Mouse (Mus musculus) lung, postnatal 0 days (tissue): Measurements from ENCODE around the gene Eif5. TPM values are rescaled to one million over a fixed set of nuclear protein-coding genes. Genes with fewer than 3 reads are reported as not detected.

Experiments used
- ATAC-seq: fragments of 200-750 bp; cut with Nextera tagmentation; 2 replicates; pipeline ENCODE4 v1.8.0; 2017; ENCODE audit warnings: moderate library complexity
- DNase-seq: peaks from one replicate; pipeline ENCODE4 v3.0.0-alpha.2; 2016; ENCODE audit warnings: low spot score
- H3K27ac ChIP-seq: fragments of 300-500 bp; sonication (generic); 2 replicates; pipeline ENCODE4 v1.5.1; 2014; ENCODE audit warnings: antibody characterized with exemption, mild to moderate bottlenecking, low read length, mixed read lengths
- H3K27me3 ChIP-seq: fragments of 300-500 bp; sonication (generic); replicated peaks from 2 replicates; pipeline ENCODE4 v1.6.1; 2014; ENCODE audit warnings: low read length, mixed read lengths; ENCODE audit not compliant: insufficient read depth
- H3K36me3 ChIP-seq: fragments of 300-500 bp; sonication (generic); 2 replicates; pipeline ENCODE4 v1.6.1; 2014; ENCODE audit warnings: low read length, mixed read lengths; ENCODE audit not compliant: insufficient read depth
- H3K4me1 ChIP-seq: fragments of 300-500 bp; sonication (generic); 2 replicates; pipeline ENCODE4 v1.6.1; 2014; ENCODE audit warnings: antibody characterized with exemption, low read depth, low read length, mixed read lengths; ENCODE audit not compliant: insufficient read depth
- H3K4me2 ChIP-seq: fragments of 300-500 bp; sonication (generic); replicated peaks from 2 replicates; pipeline ENCODE4 v1.6.1; 2014; ENCODE audit warnings: low read depth, mild to moderate bottlenecking, low read length, moderate library complexity, mixed read lengths
- H3K4me3 ChIP-seq: fragments of 300-500 bp; sonication (generic); 2 replicates; pipeline ENCODE4 v1.5.1; 2014; ENCODE audit warnings: low read depth, low read length
- H3K9ac ChIP-seq: fragments of 300-500 bp; sonication (generic); replicated peaks from 2 replicates; pipeline ENCODE4 v1.6.1; 2014; ENCODE audit warnings: low read depth, mild to moderate bottlenecking
- H3K9me3 ChIP-seq: fragments of 300-500 bp; sonication (generic); 2 replicates; pipeline ENCODE4 v1.6.1; 2016; ENCODE audit warnings: low read length, mixed read lengths
- CTCF ChIP-seq: IDR thresholded peaks from 2 replicates; pipeline ENCODE4 v1.5.1; 2016; ENCODE audit warnings: antibody characterized with exemption, mild to moderate bottlenecking
- EP300 ChIP-seq: IDR thresholded peaks from 2 replicates; pipeline ENCODE4 v1.6.1; 2016; ENCODE audit warnings: antibody characterized with exemption, mild to moderate bottlenecking, control low read depth
- WGBS: fragments of 180-500 bp; shearing (Covaris S2); extraction: QIAGEN DNeasy Blood & Tissue Kit; methylation state at CpG from one replicate; pipeline ENCODE4 v1.1.7; 2014; 5-methylcytosine and 5-hydroxymethylcytosine counted together
- polyA plus RNA-seq: library from polyadenylated mRNA; unstranded; fragments of >200 nt; fragmentation: Nextera tagmentation; extraction: Ambion mirVana; gene quantifications from 2 replicates; pipeline ENCODE4 v1.2.1, GENCODE M21; 2015

Eif5 gene
- polyA plus RNA-seq, 1 experiment from 2014 or later: 412 TPM

DNA sequence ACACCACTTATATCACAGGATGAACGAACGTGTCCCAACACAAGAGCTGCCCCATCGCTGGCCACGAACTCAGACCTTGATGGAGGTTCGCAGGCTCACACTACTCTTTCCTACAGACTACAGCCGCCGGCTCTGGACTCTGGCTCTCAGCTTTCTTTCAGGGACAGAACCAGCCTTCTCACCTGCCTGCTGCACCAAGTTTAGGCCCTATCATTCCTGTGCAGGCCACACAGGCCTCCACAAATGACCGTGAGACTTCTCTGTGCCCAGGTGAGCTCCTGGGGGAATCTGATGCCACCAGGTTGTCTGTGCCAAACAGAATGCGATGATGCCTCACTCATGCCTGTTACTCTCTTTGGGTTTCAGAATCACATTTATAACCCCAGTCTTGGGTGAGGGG is 19.4 kb upstream of the Eif5 start:
- ATAC-seq (no peak), DNase-seq (no peak)
- Histone ChIP-seq H3K9ac (no peak overlapping the region), H3K36me3 (no peaks in the 10 kb centered on the region), H3K4me2 (no peak overlapping the region), H3K4me3 (no peak overlapping the region), H3K27ac (no peak overlapping the region), H3K27me3 (no peaks in the 10 kb centered on the region), H3K4me1 (no peaks in the 10 kb centered on the region), H3K9me3 (no peaks in the 10 kb centered on the region)
- TF ChIP-seq EP300: no peak
- no peak for TF ChIP-seq CTCF
- WGBS: 74% methylated on average over 9 of the region's 9 CpGs

DNA sequence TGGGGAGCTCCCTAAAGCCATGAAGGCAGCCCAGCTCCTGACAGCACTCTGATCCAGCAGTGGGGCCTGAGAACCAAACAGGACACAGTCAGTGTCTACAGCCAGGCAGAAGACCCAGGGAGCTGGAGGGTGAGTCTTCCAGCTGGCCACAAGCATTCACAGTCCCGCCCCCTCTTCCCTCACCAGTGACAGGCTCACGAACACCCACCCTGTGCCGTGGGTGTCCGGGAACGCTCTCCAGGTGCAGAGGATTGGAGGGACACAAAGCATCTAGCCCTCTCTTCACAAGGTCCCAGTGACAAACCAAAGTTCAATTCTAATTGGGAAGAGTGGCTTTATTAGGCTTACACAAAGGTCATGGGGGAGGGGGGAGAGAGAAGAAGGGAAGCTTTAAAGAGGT is 18.0 kb upstream of the Eif5 start:
- DNase-seq (no peak), ATAC-seq (no peak)
- Histone ChIP-seq H3K36me3 (no peaks in the 10 kb centered on the region), H3K4me2 (no peak overlapping the region), H3K9ac (no peak overlapping the region), H3K27ac (no peak overlapping the region), H3K4me3 (no peak overlapping the region), H3K27me3 (no peaks in the 10 kb centered on the region), H3K9me3 (no peaks in the 10 kb centered on the region), H3K4me1 (no peaks in the 10 kb centered on the region)
- WGBS: 61% methylated on average over 5 of the region's 5 CpGs
- TF ChIP-seq CTCF: no peak
- no peak for TF ChIP-seq EP300

DNA sequence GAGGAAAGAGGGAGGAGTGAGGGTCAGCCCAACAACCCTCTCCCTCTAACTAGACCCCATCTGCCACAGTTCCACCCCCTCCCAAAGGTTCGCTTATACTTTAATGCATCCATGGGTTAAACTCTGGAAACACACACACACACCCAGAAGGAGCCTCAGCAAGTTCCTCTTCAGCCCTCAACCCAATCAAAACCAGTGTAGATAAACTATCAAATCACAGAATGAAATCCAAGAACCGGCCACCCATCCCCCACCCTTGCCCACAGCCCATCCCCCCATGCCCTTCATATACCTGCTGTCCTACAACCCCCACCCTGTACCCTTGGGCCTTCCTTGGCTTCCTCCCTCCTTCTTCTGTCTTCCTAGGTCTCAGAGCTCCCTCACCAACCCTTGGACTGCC is 16.8 kb upstream of the Eif5 start:
- 73% methylated on average over 2 of the region's 2 CpGs for WGBS
- Histone ChIP-seq H3K27me3 (no peaks in the 10 kb centered on the region), H3K27ac (no peak overlapping the region), H3K36me3 (no peaks in the 10 kb centered on the region), H3K4me2 (no peak overlapping the region), H3K9me3 (no peaks in the 10 kb centered on the region), H3K9ac (no peak overlapping the region), H3K4me1 (no peaks in the 10 kb centered on the region), H3K4me3 (no peak overlapping the region)
- TF ChIP-seq EP300 (no peak), CTCF (no peak)
- DNase-seq: no peak
- ATAC-seq: no peak

DNA sequence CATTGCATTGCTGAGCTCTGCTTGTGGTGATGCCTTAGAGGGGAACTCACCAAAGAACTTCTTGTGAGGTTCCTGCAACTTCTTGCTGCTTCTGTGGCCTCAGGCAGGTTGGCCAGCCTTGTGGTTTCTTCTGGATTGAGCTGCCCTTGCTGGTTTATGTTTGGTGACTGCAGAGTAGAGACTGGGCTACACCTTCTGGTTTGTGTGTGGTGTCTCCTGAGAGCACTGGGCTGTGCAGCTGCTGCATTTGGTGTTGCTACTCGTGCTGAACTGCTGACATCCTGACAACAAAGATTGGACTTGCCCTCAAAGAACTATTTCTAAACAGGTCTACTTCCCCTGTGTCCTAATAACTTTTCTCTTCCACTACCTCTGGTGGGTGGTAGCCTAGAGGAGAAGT is 13.3 kb upstream of the Eif5 start:
- Histone ChIP-seq H3K27me3 (no peaks in the 10 kb centered on the region), H3K4me1 (no peaks in the 10 kb centered on the region), H3K4me2 (no peak overlapping the region), H3K9ac (no peak overlapping the region), H3K36me3 (no peaks in the 10 kb centered on the region), H3K27ac (no peak overlapping the region), H3K4me3 (no peak overlapping the region), H3K9me3 (no peaks in the 10 kb centered on the region)
- ATAC-seq (no peak), DNase-seq (no peak)
- no peak for TF ChIP-seq CTCF
- no peak for TF ChIP-seq EP300
- WGBS: 67% methylated on average over 1 of the region's 1 CpGs

DNA sequence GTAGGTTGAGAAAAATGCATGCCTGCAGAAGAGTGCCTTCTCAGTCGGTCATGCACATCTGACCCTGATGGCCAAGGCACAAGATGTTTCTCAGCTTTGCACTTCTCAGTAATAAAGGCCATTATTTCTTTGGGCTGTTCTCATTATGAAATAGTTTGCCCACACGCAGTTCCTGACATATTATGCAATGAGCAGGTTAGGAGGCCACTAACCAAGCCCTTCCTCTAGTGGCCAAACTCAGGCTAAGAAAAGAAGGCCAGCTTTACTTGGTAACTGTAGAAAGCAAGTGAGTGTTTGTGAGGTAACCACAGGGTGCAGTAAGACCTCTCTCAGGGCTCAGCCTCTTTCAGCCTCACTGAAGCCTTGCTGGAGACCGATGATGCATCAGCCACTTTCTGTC is 12.9 kb upstream of the Eif5 start:
- WGBS: 72% methylated on average over 3 of the region's 3 CpGs
- no peaks in the 10 kb centered on the region for H3K9me3 ChIP-seq
- DNase-seq (peak; percentile 40), ATAC-seq (no peak)
- no peaks in the 10 kb centered on the region for H3K4me1 ChIP-seq
- no peak overlapping the region for H3K4me2 ChIP-seq
- no peaks in the 10 kb centered on the region for H3K36me3 ChIP-seq
- TF ChIP-seq EP300 (no peak), CTCF (no peak)
- H3K27ac ChIP-seq: no peak overlapping the region
- no peak overlapping the region for H3K9ac ChIP-seq
- H3K4me3 ChIP-seq: no peak overlapping the region
- H3K27me3 ChIP-seq: no peaks in the 10 kb centered on the region

DNA sequence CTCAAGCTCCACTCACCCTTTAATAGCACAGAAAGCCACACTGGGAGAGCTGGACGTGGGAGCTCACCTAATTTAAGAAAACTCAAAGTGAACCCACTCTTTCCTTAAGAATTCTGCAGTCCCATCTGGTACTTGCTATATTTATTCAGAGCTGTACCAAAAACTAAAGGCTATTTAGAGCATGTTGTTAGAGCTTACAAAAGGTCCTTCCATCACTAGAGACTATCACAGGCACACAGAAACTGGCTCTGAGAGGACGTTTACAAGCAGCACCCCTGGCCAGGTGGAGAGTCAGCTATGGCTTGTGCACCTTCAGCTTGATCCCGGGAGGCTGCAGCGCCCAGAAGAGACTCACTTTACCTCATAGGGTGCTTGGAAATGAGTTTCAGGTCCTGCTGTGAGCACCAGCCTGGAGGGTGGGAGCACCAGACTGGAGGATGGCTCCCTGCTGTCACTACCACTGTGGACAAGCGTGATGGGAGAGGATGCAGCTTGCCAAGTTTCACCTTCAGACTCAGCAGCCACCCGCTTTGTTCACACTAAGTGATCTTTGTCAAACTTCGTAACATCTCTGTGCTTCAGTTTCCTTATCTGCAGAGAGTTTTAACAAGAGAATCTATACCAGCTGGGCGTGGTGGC is 10.1 kb upstream of the Eif5 start:
- ATAC-seq (no peak), DNase-seq (no peak)
- H3K36me3 ChIP-seq: no peaks in the 10 kb centered on the region
- no peak overlapping the region for H3K27ac ChIP-seq
- H3K4me2 ChIP-seq: no peak overlapping the region
- WGBS: 54% methylated on average over 8 of the region's 8 CpGs
- no peaks in the 10 kb centered on the region for H3K9me3 ChIP-seq
- H3K9ac ChIP-seq: no peak overlapping the region
- H3K27me3 ChIP-seq: no peaks in the 10 kb centered on the region
- no peak overlapping the region for H3K4me3 ChIP-seq
- no peaks in the 10 kb centered on the region for H3K4me1 ChIP-seq
- no peak for TF ChIP-seq CTCF
- TF ChIP-seq EP300: no peak

DNA sequence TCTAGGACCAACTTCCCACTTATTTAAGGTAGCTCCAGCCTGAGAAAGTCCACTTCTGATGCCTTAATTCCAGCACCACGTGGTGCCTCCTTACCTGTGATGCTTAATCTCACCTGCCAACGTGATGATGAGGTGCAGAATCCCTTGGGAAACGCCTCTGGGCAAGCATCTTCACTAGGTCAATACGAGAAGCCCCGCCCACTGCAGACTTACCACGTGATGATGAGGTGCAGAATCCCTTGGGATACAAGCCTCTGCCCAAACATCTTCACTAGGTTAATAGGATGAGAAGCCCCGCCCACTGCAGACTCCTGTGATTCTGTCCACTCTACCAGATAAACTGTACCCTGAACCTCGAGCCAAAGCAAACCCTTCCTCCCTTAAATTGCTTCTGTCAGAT is 8.6 kb upstream of the Eif5 start:
- DNase-seq: no peak
- H3K4me1 ChIP-seq: no peaks in the 10 kb centered on the region
- no peak for TF ChIP-seq CTCF
- TF ChIP-seq EP300: no peak

More for the DNA sequence above, 8.6 kb upstream of the Eif5 start:
- H3K9me3 ChIP-seq: no peaks in the 10 kb centered on the region
- no peak overlapping the region for H3K27ac ChIP-seq
- no peaks in the 10 kb centered on the region for H3K27me3 ChIP-seq
- 14% methylated on average over 8 of the region's 8 CpGs for WGBS
- no peak overlapping the region for H3K9ac ChIP-seq
- no peaks in the 10 kb centered on the region for H3K36me3 ChIP-seq
- H3K4me2 ChIP-seq: no peak overlapping the region
- ATAC-seq: no peak
- H3K4me3 ChIP-seq: no peak overlapping the region
